In the genomic region with DNA sequence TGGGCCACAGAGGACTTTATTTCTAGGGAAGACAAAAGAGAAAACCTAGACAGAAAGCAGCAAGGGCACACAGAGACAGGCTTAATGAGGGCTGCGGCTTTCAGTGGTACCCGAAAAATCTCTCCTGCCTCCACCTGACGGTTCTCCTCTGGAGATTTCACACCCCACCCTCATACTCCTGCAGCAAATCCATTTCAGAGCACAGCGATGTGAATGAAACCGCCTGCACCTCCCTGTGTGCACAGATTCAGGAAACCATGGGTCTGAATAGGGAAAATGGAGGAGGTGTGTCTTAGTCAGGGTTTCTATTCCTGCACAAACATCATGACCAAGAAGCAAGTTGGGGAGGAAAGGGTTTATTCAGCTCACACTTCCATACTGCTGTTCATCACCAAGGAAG, we compare ENCODE assay signal across 7 mouse cellular contexts.
"Had no signal": no experiment of that assay in that cellular context is flagged by ENCODE, and none has a peak within 500 bp of the region (broad histone marks: within the 10 kb centered on the region; RNA-seq: fewer than 3 reads in every experiment).

No protein-coding gene starts in this region.

- DNase-seq: kidney, adult 2 months; kidney, postnatal 14 days; lung, adult 18-20 months; retina, postnatal 1 day; spleen, adult 18-20 months; thymus, adult 2 months; thymus, postnatal 25 days had no signal
